Mouse (Mus musculus) erythroblast, embryonic 14.5 days (primary cell): ENCODE measurements around the gene Erv3. TPM values are rescaled to one million over a fixed set of nuclear protein-coding genes. Genes with fewer than 3 reads are reported as not detected.

Experiments
- H3K27me3 ChIP-seq: 2 replicates; pipeline ENCODE4 v1.6.1; 2012; ENCODE audit warnings: inconsistent platforms; ENCODE audit not compliant: control insufficient read depth
- H3K36me3 ChIP-seq: 2 replicates; pipeline ENCODE4 v1.6.1; 2012; ENCODE audit warnings: mild to moderate bottlenecking, inconsistent platforms; ENCODE audit not compliant: control insufficient read depth
- H3K4me1 ChIP-seq: 2 replicates; pipeline ENCODE4 v1.6.1; 2012; ENCODE audit warnings: inconsistent platforms; ENCODE audit not compliant: control insufficient read depth
- H3K4me3 ChIP-seq: replicated peaks from 2 replicates; pipeline ENCODE3; 2012; ENCODE audit warnings: moderate library complexity, mild to moderate bottlenecking, inconsistent platforms
- H3K9me3 ChIP-seq: 2 replicates; pipeline ENCODE4 v1.6.1; 2012; ENCODE audit warnings: low read length, inconsistent platforms, mixed read lengths; ENCODE audit not compliant: control insufficient read depth
- GATA1 ChIP-seq: IDR thresholded peaks from 2 replicates; pipeline ENCODE4 v1.6.1; 2012; ENCODE audit warnings: low read length, inconsistent platforms, mixed read lengths
- TAL1 ChIP-seq: IDR thresholded peaks from 3 replicates; pipeline ENCODE4 v1.6.1; 2012; ENCODE audit warnings: low read length, inconsistent platforms, mixed read lengths
- polyA plus RNA-seq: library from polyadenylated mRNA; stranded (reverse); fragments of >175 nt; gene quantifications from 2 replicates; pipeline ENCODE4 v1.2.3, GENCODE M21; 2012

Erv3 gene
- polyA plus RNA-seq, 1 experiment: not detected

DNA sequence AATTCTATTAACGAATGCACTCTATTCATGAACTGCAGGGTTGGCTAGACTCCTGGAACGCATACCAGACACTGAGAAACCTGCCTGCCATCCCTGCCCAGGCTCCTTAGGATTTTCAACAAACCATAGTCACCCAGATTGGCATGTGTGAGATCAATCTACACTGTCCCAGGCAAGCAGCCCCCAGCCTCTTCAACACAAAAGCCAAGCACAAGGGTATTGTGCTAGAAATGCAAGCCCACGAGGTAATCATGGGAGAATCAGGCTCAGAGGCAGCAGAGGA lies 37.9 kb downstream of the Erv3 start:
- no peak for TF ChIP-seq TAL1
- no peak for TF ChIP-seq GATA1
- no peaks in the 10 kb centered on the region for H3K36me3 ChIP-seq
- no peaks in the 10 kb centered on the region for H3K9me3 ChIP-seq
- no peak overlapping the region for H3K4me3 ChIP-seq
- peaks cover 63% of the 10 kb centered on the region for H3K4me1 ChIP-seq
- no peaks in the 10 kb centered on the region for H3K27me3 ChIP-seq

GRCm38 (mm10) chr2:131820932-131821707 lies 38.4 kb downstream of the Erv3 start:
- Histone ChIP-seq H3K4me1 (peaks cover 58% of the 10 kb centered on the region), H3K9me3 (no peaks in the 10 kb centered on the region), H3K27me3 (no peaks in the 10 kb centered on the region), H3K4me3 (no peak overlapping the region), H3K36me3 (no peaks in the 10 kb centered on the region)
- TF ChIP-seq TAL1: no peak
- no peak for TF ChIP-seq GATA1

DNA sequence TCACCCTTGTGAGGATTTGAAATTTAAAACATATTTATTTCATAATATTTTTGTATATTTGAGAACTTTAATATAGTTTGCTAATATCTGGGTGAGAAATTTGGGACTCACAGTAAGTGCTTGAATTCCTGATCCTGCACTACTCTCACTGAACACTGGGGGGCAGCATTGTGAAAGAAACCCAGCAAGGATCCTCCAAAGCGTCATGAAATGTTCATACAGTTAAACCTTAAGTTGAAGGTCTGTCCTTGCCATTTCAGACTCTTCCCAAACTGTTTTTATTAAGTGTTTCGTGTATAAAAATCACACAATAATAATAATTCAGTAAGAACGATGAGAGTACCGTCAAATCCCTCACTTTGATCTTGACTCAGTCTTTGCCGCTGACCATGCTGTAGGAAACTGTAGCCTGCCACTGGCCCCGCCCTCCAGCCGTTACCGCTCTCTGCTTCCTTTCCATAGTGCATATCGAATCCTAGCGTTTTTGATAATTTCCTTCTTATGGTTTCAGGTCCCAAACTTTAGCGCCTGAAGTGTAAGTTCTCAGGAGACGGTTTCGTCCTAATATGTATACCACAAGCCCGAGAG lies 39.4 kb downstream of the Erv3 start:
- Histone ChIP-seq H3K27me3 (no peaks in the 10 kb centered on the region), H3K4me3 (peak overlapping the region; percentile 44), H3K36me3 (no peaks in the 10 kb centered on the region), H3K4me1 (peaks cover 48% of the 10 kb centered on the region), H3K9me3 (no peaks in the 10 kb centered on the region)
- TF ChIP-seq TAL1: no peak
- no peak for TF ChIP-seq GATA1

GRCm38 (mm10) chr2:131814327-131814726 lies 45.2 kb downstream of the Erv3 start:
- Histone ChIP-seq H3K4me3 (no peak overlapping the region), H3K27me3 (peaks cover 8% of the 10 kb centered on the region), H3K9me3 (no peaks in the 10 kb centered on the region), H3K36me3 (no peaks in the 10 kb centered on the region), H3K4me1 (no peaks in the 10 kb centered on the region)
- TF ChIP-seq TAL1 (no peak), GATA1 (no peak)

DNA sequence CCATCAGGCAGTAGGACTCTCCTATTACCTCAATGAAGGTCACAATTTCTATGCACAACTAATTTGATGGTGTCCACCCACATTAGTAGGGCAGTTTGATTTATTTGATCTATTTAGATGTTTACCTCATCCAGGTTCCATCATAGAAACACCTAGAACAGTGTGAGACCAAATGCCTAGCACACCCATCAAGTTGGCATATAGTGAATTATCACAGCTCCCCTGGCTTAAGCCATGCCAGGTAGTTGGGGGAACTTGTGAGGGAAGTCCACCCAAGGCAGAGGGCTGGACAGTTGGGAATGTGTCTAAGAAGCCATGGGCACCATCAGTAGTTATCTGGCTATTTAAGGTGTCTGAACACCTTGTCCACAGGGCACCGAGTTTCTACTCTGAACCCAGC lies 46.1 kb downstream of the Erv3 start:
- Histone ChIP-seq H3K4me3 (no peak overlapping the region), H3K4me1 (no peaks in the 10 kb centered on the region), H3K27me3 (peaks cover 8% of the 10 kb centered on the region), H3K36me3 (no peaks in the 10 kb centered on the region), H3K9me3 (no peaks in the 10 kb centered on the region)
- TF ChIP-seq GATA1 (no peak), TAL1 (no peak)

GRCm38 (mm10) chr2:131812480-131813137 lies 46.9 kb downstream of the Erv3 start:
- Histone ChIP-seq H3K27me3 (peaks cover 8% of the 10 kb centered on the region), H3K9me3 (no peaks in the 10 kb centered on the region), H3K4me3 (no peak overlapping the region), H3K4me1 (no peaks in the 10 kb centered on the region), H3K36me3 (no peaks in the 10 kb centered on the region)
- TF ChIP-seq TAL1: no peak
- TF ChIP-seq GATA1: no peak

GRCm38 (mm10) chr2:131811607-131812006 lies 47.9 kb downstream of the Erv3 start:
- Histone ChIP-seq H3K27me3 (peaks cover 8% of the 10 kb centered on the region), H3K4me1 (no peaks in the 10 kb centered on the region), H3K4me3 (no peak overlapping the region), H3K36me3 (no peaks in the 10 kb centered on the region), H3K9me3 (no peaks in the 10 kb centered on the region)
- TF ChIP-seq TAL1 (no peak), GATA1 (no peak)

DNA sequence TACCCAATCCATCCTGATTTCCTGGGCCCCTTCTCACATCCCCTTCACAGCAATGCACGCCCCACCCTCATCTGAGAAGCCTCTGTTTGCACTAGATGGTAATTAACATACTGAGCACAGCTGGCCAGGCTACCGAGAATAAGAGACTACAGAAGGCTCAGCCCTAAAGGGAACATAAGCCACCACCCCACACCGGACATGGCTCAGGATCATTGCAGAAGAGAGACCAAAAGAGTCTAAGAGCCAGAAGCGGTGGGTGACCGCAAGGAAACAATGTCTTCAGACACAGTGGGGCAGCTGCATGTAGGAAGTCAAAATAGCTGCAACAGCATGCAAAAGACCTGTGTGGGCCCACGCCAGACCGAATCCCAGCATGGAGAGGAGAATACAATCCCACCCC lies 50.7 kb downstream of the Erv3 start:
- Histone ChIP-seq H3K36me3 (no peaks in the 10 kb centered on the region), H3K27me3 (peaks cover 7% of the 10 kb centered on the region), H3K4me3 (no peak overlapping the region), H3K9me3 (no peaks in the 10 kb centered on the region), H3K4me1 (no peaks in the 10 kb centered on the region)
- TF ChIP-seq TAL1 (no peak), GATA1 (no peak)

DNA sequence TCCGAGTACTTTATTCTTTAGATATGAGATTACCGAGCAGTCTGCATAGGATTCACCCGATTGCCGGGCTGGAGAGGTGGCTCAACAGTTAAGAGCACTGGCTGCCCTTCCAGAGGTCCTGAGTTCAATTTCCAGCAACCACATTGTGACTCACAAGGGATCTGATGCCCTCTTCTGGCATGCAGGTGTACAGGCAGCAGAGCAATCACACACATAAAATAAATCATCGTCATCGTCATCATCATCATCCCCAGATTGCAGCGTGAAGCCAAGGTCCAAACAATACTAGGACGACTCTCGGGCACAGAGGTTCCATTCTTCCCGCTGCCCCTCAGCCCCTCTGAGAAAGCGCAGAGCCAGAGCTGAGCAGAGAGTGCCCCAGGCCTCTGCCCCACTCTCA lies 51.9 kb downstream of the Erv3 start:
- Histone ChIP-seq H3K9me3 (no peaks in the 10 kb centered on the region), H3K4me1 (no peaks in the 10 kb centered on the region), H3K4me3 (no peak overlapping the region), H3K27me3 (no peaks in the 10 kb centered on the region), H3K36me3 (no peaks in the 10 kb centered on the region)
- TF ChIP-seq TAL1 (no peak), GATA1 (no peak)

- Histone ChIP-seq H3K27me3 (no peaks in the 10 kb centered on the region), H3K9me3 (no peaks in the 10 kb centered on the region), H3K4me1 (no peaks in the 10 kb centered on the region), H3K36me3 (no peaks in the 10 kb centered on the region), H3K4me3 (no peak overlapping the region)
- TF ChIP-seq TAL1 (no peak), GATA1 (no peak)
These were observed 52.7 kb downstream of the Erv3 start for GRCm38 (mm10) chr2:131806863-131807262.
